Mouse (Mus musculus): ENCODE results near the gene Asb6. TPM values are rescaled to one million over a fixed set of nuclear protein-coding genes. Genes with fewer than 3 reads are reported as not detected.

Asb6 gene
- polyA plus RNA-seq, 1 experiment from 2014 or later, result 27.1 TPM

- ATAC-seq (ENCODE audit: insufficient number of reproducible peaks, insufficient read depth, low FRiP score, low read depth), result no peak
- H3K9ac ChIP-seq (replicated peaks; ENCODE audit: low read depth, low read length), result peak overlapping the region; percentile 25; the same call in 1 of the 2 replicates
- no peaks in the 10 kb centered on the region for H3K36me3 ChIP-seq (ENCODE audit: control insufficient read depth, insufficient read depth, low read length)
- 2% methylated on average over 35 of the region's 35 CpGs for WGBS
- H3K4me1 ChIP-seq (ENCODE audit: control insufficient read depth, insufficient read depth, low read length), result peaks cover 6% of the 10 kb centered on the region; the same call in 1 of the 2 replicates
- no peak overlapping the region for H3K27ac ChIP-seq (ENCODE audit: low read length)
- no peaks in the 10 kb centered on the region for H3K27me3 ChIP-seq (ENCODE audit: control insufficient read depth, insufficient read depth, low read length)
- peak overlapping the region; percentile 63 for H3K4me2 ChIP-seq (replicated peaks; ENCODE audit: low read depth, low read length)
- H3K4me3 ChIP-seq (ENCODE audit: low read depth, low read length), result peak overlapping the region; percentile 29
- no peaks in the 10 kb centered on the region for H3K9me3 ChIP-seq (ENCODE audit: control insufficient read depth, low read depth, low read length)
These were observed 34.8 kb upstream of the Asb6 start for GRCm38 (mm10) chr2:30864968-30865381.

- Histone ChIP-seq H3K27me3 (ENCODE audit: control insufficient read depth, insufficient read depth, low read length) (no peaks in the 10 kb centered on the region), H3K36me3 (ENCODE audit: control insufficient read depth, insufficient read depth, low read length) (no peaks in the 10 kb centered on the region), H3K4me3 (ENCODE audit: low read depth, low read length) (no peak overlapping the region), H3K9me3 (ENCODE audit: control insufficient read depth, low read depth, low read length) (no peaks in the 10 kb centered on the region), H3K4me1 (ENCODE audit: control insufficient read depth, insufficient read depth, low read length) (peaks cover 6% of the 10 kb centered on the region; the same call in 1 of the 2 replicates), H3K4me2 (replicated peaks; ENCODE audit: low read depth, low read length) (no peak overlapping the region), H3K27ac (ENCODE audit: low read length) (no peak overlapping the region), H3K9ac (replicated peaks; ENCODE audit: low read depth, low read length) (no peak overlapping the region)
- no peak for ATAC-seq (ENCODE audit: insufficient number of reproducible peaks, insufficient read depth, low FRiP score, low read depth)
- 64% methylated on average over 9 of the region's 9 CpGs for WGBS
These were observed 33.4 kb upstream of the Asb6 start for GRCm38 (mm10) chr2:30863574-30863973.

DNA sequence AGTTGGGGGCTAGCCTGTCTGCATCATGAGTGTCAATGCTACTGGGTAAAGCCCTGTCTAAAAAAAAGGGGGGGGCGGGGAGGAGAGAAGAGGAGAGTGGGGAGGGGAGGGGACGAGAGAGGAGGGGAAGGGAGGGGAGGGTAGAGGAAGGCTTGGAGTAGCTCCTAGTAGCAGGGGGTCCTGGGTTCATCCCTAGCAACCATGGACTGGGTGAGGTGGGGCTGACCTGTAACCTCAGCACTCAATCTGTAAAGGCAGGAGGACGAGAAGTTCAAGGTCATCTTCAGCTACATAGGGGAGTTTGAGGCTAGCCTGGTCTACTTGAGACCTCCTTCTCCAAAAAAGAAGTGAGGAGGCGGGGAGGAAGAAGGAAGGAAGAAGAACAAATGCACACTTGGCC is 31.9 kb upstream of the Asb6 start:
- no peak overlapping the region for H3K27ac ChIP-seq (ENCODE audit: low read length)
- no peaks in the 10 kb centered on the region for H3K27me3 ChIP-seq (ENCODE audit: control insufficient read depth, insufficient read depth, low read length)
- peaks cover 6% of the 10 kb centered on the region; the same call in 1 of the 2 replicates for H3K4me1 ChIP-seq (ENCODE audit: control insufficient read depth, insufficient read depth, low read length)
- 73% methylated on average over 4 of the region's 4 CpGs for WGBS
- H3K9ac ChIP-seq (replicated peaks; ENCODE audit: low read depth, low read length), result no peak overlapping the region
- no peak overlapping the region for H3K4me2 ChIP-seq (replicated peaks; ENCODE audit: low read depth, low read length)
- ATAC-seq (ENCODE audit: insufficient number of reproducible peaks, insufficient read depth, low FRiP score, low read depth), result no peak
- H3K36me3 ChIP-seq (ENCODE audit: control insufficient read depth, insufficient read depth, low read length), result no peaks in the 10 kb centered on the region
- no peak overlapping the region for H3K4me3 ChIP-seq (ENCODE audit: low read depth, low read length)
- no peaks in the 10 kb centered on the region for H3K9me3 ChIP-seq (ENCODE audit: control insufficient read depth, low read depth, low read length)

DNA sequence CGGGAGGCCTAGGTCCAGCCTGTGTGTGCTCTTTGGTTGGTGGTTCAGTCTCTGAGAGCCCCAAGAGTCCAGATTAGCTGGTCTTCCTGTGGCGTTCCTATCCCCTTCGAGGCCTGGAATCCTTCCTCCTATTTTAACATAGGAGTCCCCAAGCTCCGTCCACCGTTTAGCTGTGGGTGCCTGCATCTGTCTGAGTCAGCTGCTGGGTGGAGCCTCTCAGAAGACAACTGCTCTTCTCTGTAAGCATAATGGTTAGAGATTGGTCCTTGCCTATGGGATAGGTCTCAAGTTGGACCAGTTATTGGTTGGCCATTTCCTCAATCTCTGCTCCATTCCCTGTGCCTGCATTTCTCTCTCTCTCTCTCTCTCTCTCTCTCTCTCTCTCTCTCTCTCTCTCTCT is 29.6 kb upstream of the Asb6 start:
- Histone ChIP-seq H3K27me3 (ENCODE audit: control insufficient read depth, insufficient read depth, low read length) (no peaks in the 10 kb centered on the region), H3K36me3 (ENCODE audit: control insufficient read depth, insufficient read depth, low read length) (no peaks in the 10 kb centered on the region), H3K4me3 (ENCODE audit: low read depth, low read length) (no peak overlapping the region), H3K4me2 (replicated peaks; ENCODE audit: low read depth, low read length) (no peak overlapping the region), H3K4me1 (ENCODE audit: control insufficient read depth, insufficient read depth, low read length) (peaks cover 3% of the 10 kb centered on the region; the same call in 1 of the 2 replicates), H3K9ac (replicated peaks; ENCODE audit: low read depth, low read length) (no peak overlapping the region), H3K9me3 (ENCODE audit: control insufficient read depth, low read depth, low read length) (no peaks in the 10 kb centered on the region), H3K27ac (ENCODE audit: low read length) (no peak overlapping the region)
- no peak for ATAC-seq (ENCODE audit: insufficient number of reproducible peaks, insufficient read depth, low FRiP score, low read depth)
- 79% methylated on average over 5 of the region's 5 CpGs for WGBS

GRCm38 (mm10) chr2:30857076-30857475 is 26.9 kb upstream of the Asb6 start:
- Histone ChIP-seq H3K4me1 (ENCODE audit: control insufficient read depth, insufficient read depth, low read length) (peaks cover 13% of the 10 kb centered on the region), H3K4me2 (replicated peaks; ENCODE audit: low read depth, low read length) (no peak overlapping the region)

DNA sequence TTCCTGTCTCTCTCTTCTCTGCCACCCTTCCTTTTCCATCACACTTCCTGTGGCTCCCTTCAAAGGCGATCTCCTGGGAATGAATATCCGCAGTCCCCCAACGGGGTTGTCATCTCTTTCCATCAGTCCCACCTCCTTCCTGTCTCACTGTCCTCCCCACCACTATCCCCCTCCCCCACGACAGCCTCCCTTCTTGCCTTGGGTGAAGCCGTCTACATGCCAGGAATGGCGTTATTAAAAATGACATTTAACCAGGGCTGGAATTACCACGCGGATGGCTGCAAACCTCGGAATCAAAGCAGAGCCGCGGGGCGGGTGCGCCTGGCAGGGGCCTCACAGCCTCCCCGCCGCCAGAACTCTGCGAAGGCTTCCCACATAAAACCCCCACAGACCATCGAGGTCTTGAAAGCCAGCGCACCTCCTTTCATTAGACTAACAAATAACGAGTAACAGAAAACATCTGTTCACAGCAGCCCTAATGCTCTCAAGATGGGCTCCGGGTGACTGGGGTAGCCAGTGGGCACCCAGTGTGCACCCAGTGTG is 22.7 kb upstream of the Asb6 start:
- Histone ChIP-seq H3K27ac (ENCODE audit: low read length) (no peak overlapping the region), H3K9ac (replicated peaks; ENCODE audit: low read depth, low read length) (no peak overlapping the region), H3K4me2 (replicated peaks; ENCODE audit: low read depth, low read length) (0 out of 2 replicates have a peak overlapping the region, but pooled peaks have one; percentile 12), H3K27me3 (ENCODE audit: control insufficient read depth, insufficient read depth, low read length) (no peaks in the 10 kb centered on the region), H3K4me3 (ENCODE audit: low read depth, low read length) (no peak overlapping the region), H3K9me3 (ENCODE audit: control insufficient read depth, low read depth, low read length) (no peaks in the 10 kb centered on the region), H3K36me3 (ENCODE audit: control insufficient read depth, insufficient read depth, low read length) (no peaks in the 10 kb centered on the region), H3K4me1 (ENCODE audit: control insufficient read depth, insufficient read depth, low read length) (peaks cover 13% of the 10 kb centered on the region)
- ATAC-seq (ENCODE audit: insufficient number of reproducible peaks, insufficient read depth, low FRiP score, low read depth), result no peak
- WGBS, result 18% methylated on average over 20 of the region's 20 CpGs

More at GRCm38 (mm10) chr2:30857076-30857475, 26.9 kb upstream of the Asb6 start:
- Histone ChIP-seq H3K9ac (replicated peaks; ENCODE audit: low read depth, low read length) (no peak overlapping the region), H3K27me3 (ENCODE audit: control insufficient read depth, insufficient read depth, low read length) (no peaks in the 10 kb centered on the region), H3K36me3 (ENCODE audit: control insufficient read depth, insufficient read depth, low read length) (no peaks in the 10 kb centered on the region), H3K4me3 (ENCODE audit: low read depth, low read length) (no peak overlapping the region), H3K9me3 (ENCODE audit: control insufficient read depth, low read depth, low read length) (no peaks in the 10 kb centered on the region), H3K27ac (ENCODE audit: low read length) (no peak overlapping the region)
- WGBS, result 84% methylated on average over 6 of the region's 6 CpGs
- ATAC-seq (ENCODE audit: insufficient number of reproducible peaks, insufficient read depth, low FRiP score, low read depth), result no peak

- H3K9ac ChIP-seq (replicated peaks; ENCODE audit: low read depth, low read length), result no peak overlapping the region
- no peak overlapping the region for H3K4me2 ChIP-seq (replicated peaks; ENCODE audit: low read depth, low read length)
- 13% methylated on average over 5 of the region's 6 CpGs for WGBS
- no peak for ATAC-seq (ENCODE audit: insufficient number of reproducible peaks, insufficient read depth, low FRiP score, low read depth)
- peaks cover 5% of the 10 kb centered on the region; the same call in 1 of the 2 replicates for H3K27me3 ChIP-seq (ENCODE audit: control insufficient read depth, insufficient read depth, low read length)
- no peaks in the 10 kb centered on the region for H3K9me3 ChIP-seq (ENCODE audit: control insufficient read depth, low read depth, low read length)
- no peak overlapping the region for H3K4me3 ChIP-seq (ENCODE audit: low read depth, low read length)
- no peak overlapping the region for H3K27ac ChIP-seq (ENCODE audit: low read length)
- peaks cover 22% of the 10 kb centered on the region for H3K4me1 ChIP-seq (ENCODE audit: control insufficient read depth, insufficient read depth, low read length)
- no peaks in the 10 kb centered on the region for H3K36me3 ChIP-seq (ENCODE audit: control insufficient read depth, insufficient read depth, low read length)
These were observed 20.4 kb upstream of the Asb6 start for GRCm38 (mm10) chr2:30850581-30850980.

DNA sequence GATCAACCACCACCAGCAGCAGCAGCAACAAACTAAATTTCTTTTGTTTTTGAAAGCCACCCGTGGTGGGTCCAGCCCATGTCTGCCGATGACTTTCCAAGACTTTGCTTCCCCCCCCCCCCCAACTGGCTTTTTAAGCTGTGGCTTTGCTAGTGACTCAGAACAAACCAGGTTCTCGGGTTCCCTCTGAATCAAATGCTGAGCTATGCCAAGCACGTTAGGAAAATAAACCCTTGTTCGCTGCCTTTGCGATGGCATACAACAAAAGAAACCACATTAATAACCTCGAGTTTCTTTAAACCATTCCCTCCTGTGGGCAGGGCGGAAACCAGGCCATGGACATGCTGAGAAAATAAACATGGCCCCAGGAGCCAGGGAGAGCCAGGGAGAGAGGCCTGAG is 18.1 kb upstream of the Asb6 start:
- no peak overlapping the region for H3K9ac ChIP-seq (replicated peaks; ENCODE audit: low read depth, low read length)
- H3K4me1 ChIP-seq (ENCODE audit: control insufficient read depth, insufficient read depth, low read length), result peaks cover 25% of the 10 kb centered on the region
- no peak overlapping the region for H3K4me2 ChIP-seq (replicated peaks; ENCODE audit: low read depth, low read length)

GRCm38 (mm10) chr2:30846723-30847122 is 16.6 kb upstream of the Asb6 start:
- H3K4me2 ChIP-seq (replicated peaks; ENCODE audit: low read depth, low read length), result no peak overlapping the region; the same call in 1 of the 2 replicates
- no peak overlapping the region for H3K9ac ChIP-seq (replicated peaks; ENCODE audit: low read depth, low read length)
- no peak overlapping the region for H3K4me3 ChIP-seq (ENCODE audit: low read depth, low read length)
- no peak for ATAC-seq (ENCODE audit: insufficient number of reproducible peaks, insufficient read depth, low FRiP score, low read depth)
- H3K27ac ChIP-seq (ENCODE audit: low read length), result no peak overlapping the region
- peaks cover 8% of the 10 kb centered on the region; the same call in 1 of the 2 replicates for H3K27me3 ChIP-seq (ENCODE audit: control insufficient read depth, insufficient read depth, low read length)
- H3K4me1 ChIP-seq (ENCODE audit: control insufficient read depth, insufficient read depth, low read length), result peaks cover 13% of the 10 kb centered on the region
- 22% methylated on average over 6 of the region's 6 CpGs for WGBS
- no peaks in the 10 kb centered on the region for H3K9me3 ChIP-seq (ENCODE audit: control insufficient read depth, low read depth, low read length)
- no peaks in the 10 kb centered on the region for H3K36me3 ChIP-seq (ENCODE audit: control insufficient read depth, insufficient read depth, low read length)

More for the DNA sequence above, 18.1 kb upstream of the Asb6 start:
- no peak overlapping the region for H3K27ac ChIP-seq (ENCODE audit: low read length)
- H3K4me3 ChIP-seq (ENCODE audit: low read depth, low read length), result no peak overlapping the region
- H3K9me3 ChIP-seq (ENCODE audit: control insufficient read depth, low read depth, low read length), result no peaks in the 10 kb centered on the region
- H3K27me3 ChIP-seq (ENCODE audit: control insufficient read depth, insufficient read depth, low read length), result peaks cover 8% of the 10 kb centered on the region; the same call in 1 of the 2 replicates
- no peaks in the 10 kb centered on the region for H3K36me3 ChIP-seq (ENCODE audit: control insufficient read depth, insufficient read depth, low read length)
- ATAC-seq (ENCODE audit: insufficient number of reproducible peaks, insufficient read depth, low FRiP score, low read depth), result no peak
- WGBS, result 61% methylated on average over 8 of the region's 8 CpGs
